ENCODE assay signal across 12 mouse cellular contexts in the genomic region with DNA sequence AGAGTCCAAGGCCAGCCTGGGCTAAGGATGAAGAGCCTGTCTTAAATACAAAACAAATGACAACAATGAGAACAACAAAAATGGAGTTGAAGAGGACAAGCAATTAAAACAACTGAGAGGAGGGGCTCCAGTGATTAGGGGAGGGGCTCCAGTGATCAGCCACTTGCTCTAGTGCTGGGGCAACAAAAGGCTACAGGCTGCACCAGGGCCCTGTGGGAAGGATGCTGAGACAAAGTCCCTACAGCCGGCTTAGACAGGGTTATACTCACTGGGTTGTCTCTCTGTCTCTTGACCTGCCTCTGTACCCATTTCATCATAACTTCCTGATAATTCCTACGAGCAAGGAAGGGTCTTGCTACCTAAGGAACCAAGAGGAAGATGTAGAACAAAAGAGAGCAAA. TPM values are rescaled to one million over a fixed set of nuclear protein-coding genes. Genes with fewer than 3 reads are reported as not detected.
DNase-seq lines count a peak whose midpoint lies in the region; ATAC-seq and TF ChIP-seq lines count a peak whose summit lies in the region.
"Had no signal": no experiment of that assay in that cellular context is flagged by ENCODE, and none has a peak within 500 bp of the region (broad histone marks: within the 10 kb centered on the region; RNA-seq: fewer than 3 reads in every experiment).

No protein-coding gene starts in this region.

- H3K4me2 ChIP-seq in heart, embryonic 12.5 days, result 0 out of 2 replicates have a peak overlapping the region, but pooled peaks have one; percentile 33
- H3K4me2 ChIP-seq in limb, embryonic 12.5 days, result no peak overlapping the region

- ATAC-seq in heart, embryonic 12.5 days (ENCODE audit: insufficient number of reproducible peaks, low FRiP score), result no peak
- ATAC-seq in limb, embryonic 12.5 days (ENCODE audit: insufficient number of reproducible peaks, insufficient read depth, low FRiP score, low TSS enrichment, low read depth), result no peak

- no peak overlapping the region for H3K9ac ChIP-seq in heart, embryonic 12.5 days
- H3K9ac ChIP-seq in limb, embryonic 12.5 days (replicated peaks), result no peak overlapping the region

- DNase-seq in heart, adult 9 months (ENCODE audit: low spot score in 2 of 2), result no peak
- no peak for DNase-seq in thymus, adult 2 months
- DNase-seq in thymus, postnatal 14 days, result no peak
- DNase-seq in left cerebral cortex, adult 2 months (ENCODE audit: extremely low spot score in 1 of 2, low spot score in 2 of 2), result no peak
- DNase-seq in kidney, postnatal 4 days, result no peak
- no peak for DNase-seq in layer of hippocampus, postnatal 14 days (ENCODE audit: low spot score in 2 of 2)
- DNase-seq: cerebellum, adult 18-20 months; kidney, adult 18-20 months; liver had no signal

- intact Hi-C loops in left cerebral cortex, adult 2 months (cut with DNase I), result no loop called here

- no peak for TF ChIP-seq POLR2A in thymus, adult 2 months (IDR thresholded peaks at IDR 0.05; ENCODE audit: control insufficient read depth, extremely low read depth, insufficient read depth, low read length, poor library complexity)

- H3K27me3 ChIP-seq in heart, embryonic 12.5 days (replicated peaks), result peaks cover 74% of the 10 kb centered on the region
- H3K27me3 ChIP-seq in thymus, adult 2 months (ENCODE audit: control insufficient read depth, insufficient read depth, low read length), result no peaks in the 10 kb centered on the region
- H3K27me3 ChIP-seq in limb, embryonic 12.5 days, result no peaks in the 10 kb centered on the region

- TF ChIP-seq CTCF in thymus, adult 2 months (IDR thresholded peaks at IDR 0.05; ENCODE audit: borderline replicate concordance, control insufficient read depth, extremely low read depth, insufficient read depth, low read length, poor library complexity), result no peak
- no peak for TF ChIP-seq CTCF in left cerebral cortex, adult 2 months (IDR thresholded peaks at IDR 0.05)

- peaks cover 7% of the 10 kb centered on the region; the same call in 1 of the 2 replicates for H3K9me3 ChIP-seq in heart, embryonic 12.5 days (replicated peaks)
- H3K9me3 ChIP-seq in limb, embryonic 12.5 days, result peaks cover 6% of the 10 kb centered on the region; the same call in 1 of the 2 replicates

- WGBS in heart, embryonic 12.5 days, result 54% methylated on average over 2 of the region's 2 CpGs
- WGBS in thymus, adult 2 months, result 61% methylated on average over 2 of the region's 2 CpGs
- WGBS in limb, embryonic 12.5 days, result 59% methylated on average over 2 of the region's 2 CpGs

- H3K4me3 ChIP-seq in heart, embryonic 12.5 days, result no peak overlapping the region
- H3K4me3 ChIP-seq in thymus, adult 2 months (ENCODE audit: control insufficient read depth, insufficient read depth, low read length), result no peak overlapping the region
- no peak overlapping the region for H3K4me3 ChIP-seq in limb, embryonic 12.5 days (replicated peaks)
- no peak overlapping the region for H3K4me3 ChIP-seq in left cerebral cortex, adult 2 months

- no peaks in the 10 kb centered on the region for H3K36me3 ChIP-seq in heart, embryonic 12.5 days
- H3K36me3 ChIP-seq in thymus, adult 2 months (ENCODE audit: control insufficient read depth, insufficient read depth, low read length), result no peaks in the 10 kb centered on the region
- peaks cover 3% of the 10 kb centered on the region; the same call in 1 of the 2 replicates for H3K36me3 ChIP-seq in limb, embryonic 12.5 days

- H3K27ac ChIP-seq in heart, embryonic 12.5 days (ENCODE audit: poor library complexity, severe bottlenecking), result no peak overlapping the region
- peak overlapping the region; percentile 75 for H3K27ac ChIP-seq in thymus, adult 2 months (ENCODE audit: control insufficient read depth, insufficient read depth, low read length)
- H3K27ac ChIP-seq in limb, embryonic 12.5 days, result peak overlapping the region; percentile 1; the same call in 1 of the 2 replicates
- H3K27ac ChIP-seq in left cerebral cortex, adult 2 months, result no peak overlapping the region

- H3K4me1 ChIP-seq in heart, embryonic 12.5 days (replicated peaks), result peaks cover 26% of the 10 kb centered on the region
- H3K4me1 ChIP-seq in thymus, adult 2 months (replicated peaks; ENCODE audit: control insufficient read depth, insufficient read depth, low read length), result peaks cover 38% of the 10 kb centered on the region
- H3K4me1 ChIP-seq in limb, embryonic 12.5 days (replicated peaks), result peaks cover 46% of the 10 kb centered on the region

RNA-seq across cellular contexts. Expression of a gene that starts 4.8 kb away (rescaled TPM):
- 0.79 and 0.96 TPM in 2 replicates for polyA plus RNA-seq in heart, embryonic 12.5 days (2016; fragmentation: Nextera tagmentation; extraction: Ambion mirVana)
- polyA plus RNA-seq in thymus, adult 2 months (2012; rRNA removed), result 1.5 and 2.1 TPM in 2 replicates
- 1.7 and 1.9 TPM in 2 replicates for polyA plus RNA-seq in limb, embryonic 12.5 days (2016; fragmentation: Nextera tagmentation; extraction: Ambion mirVana)
- total RNA-seq in left cerebral cortex, adult 2 months (2021), result 1 to 10 TPM; 2.5 to 2.8 TPM
- 1 to 10 TPM; 3.0 to 3.5 TPM for total RNA-seq in layer of hippocampus, postnatal 14 days (2021)
- total RNA-seq: granulocyte monocyte progenitor cell, adult 5-6 weeks had no signal

RNA-seq across cellular contexts. Expression of a gene that starts 13.0 kb away (rescaled TPM):
- 0.10 and 0.36 TPM in 2 replicates for polyA plus RNA-seq in heart, embryonic 12.5 days (2016; fragmentation: Nextera tagmentation; extraction: Ambion mirVana)
- polyA plus RNA-seq in thymus, adult 2 months (2012; rRNA removed), result 1.5 and 2.1 TPM in 2 replicates
- polyA plus RNA-seq in limb, embryonic 12.5 days (2016; fragmentation: Nextera tagmentation; extraction: Ambion mirVana), result 1.5 and 1.7 TPM in 2 replicates
- total RNA-seq in left cerebral cortex, adult 2 months (2021), result under 1 TPM; 0.29 to 0.63 TPM
- total RNA-seq in layer of hippocampus, postnatal 14 days (2021), result under 1 TPM; 0.17 to 0.21 TPM

RNA-seq across cellular contexts. Expression of a gene that starts 40.6 kb away (rescaled TPM):
- 8.2 and 8.5 TPM in 2 replicates for polyA plus RNA-seq in heart, embryonic 12.5 days (2016; fragmentation: Nextera tagmentation; extraction: Ambion mirVana)
- 33.9 and 40.1 TPM in 2 replicates for polyA plus RNA-seq in thymus, adult 2 months (2012; rRNA removed)
- 1.7 and 2.3 TPM in 2 replicates for polyA plus RNA-seq in limb, embryonic 12.5 days (2016; fragmentation: Nextera tagmentation; extraction: Ambion mirVana)
- 10 to 100 TPM; 12.5 to 13.9 TPM for total RNA-seq in left cerebral cortex, adult 2 months (2021)
- 10 to 100 TPM; 10.1 to 11.8 TPM for total RNA-seq in layer of hippocampus, postnatal 14 days (2021)

RNA-seq across cellular contexts. Expression of a gene that starts 42.2 kb away (rescaled TPM):
- 21.3 and 21.6 TPM in 2 replicates for polyA plus RNA-seq in heart, embryonic 12.5 days (2016; fragmentation: Nextera tagmentation; extraction: Ambion mirVana)
- polyA plus RNA-seq in thymus, adult 2 months (2012; rRNA removed), result 7.5 and 8.2 TPM in 2 replicates
- polyA plus RNA-seq in limb, embryonic 12.5 days (2016; fragmentation: Nextera tagmentation; extraction: Ambion mirVana), result 32.7 and 34.2 TPM in 2 replicates
- total RNA-seq in left cerebral cortex, adult 2 months (2021), result 10 to 100 TPM; 16.3 to 17.9 TPM
- 10 to 100 TPM; 14.6 to 14.7 TPM for total RNA-seq in layer of hippocampus, postnatal 14 days (2021)

Comparison
In these comparisons a context has a peak if more than half of its experiments do, and no peak if none do; other contexts are left out.
1. H3K27ac ChIP-seq: peak in thymus, adult 2 months (single experiment) and limb, embryonic 12.5 days (single experiment); none in heart, embryonic 12.5 days (single experiment) and left cerebral cortex, adult 2 months (single experiment).